Mouse (Mus musculus) forebrain, embryonic 15.5 days (tissue): Measurements from ENCODE around the gene Aldh3a1. TPM values are rescaled to one million over a fixed set of nuclear protein-coding genes. Genes with fewer than 3 reads are reported as not detected.

Source experiments
- ATAC-seq: fragments of 200-750 bp; cut with Nextera tagmentation; replicated peaks from 2 replicates; pipeline ENCODE4 v1.8.0; 2017; ENCODE audit warnings: mild to moderate bottlenecking, moderate TSS enrichment, moderate library complexity
- H3K27ac ChIP-seq: fragments of 300-500 bp; sonication (generic); replicated peaks from 2 replicates; pipeline ENCODE4 v1.5.1; 2015; ENCODE audit warnings: mild to moderate bottlenecking, inconsistent platforms
- H3K27me3 ChIP-seq: fragments of 300-500 bp; sonication (generic); 2 replicates; pipeline ENCODE4 v1.6.1; 2015; ENCODE audit warnings: inconsistent platforms
- H3K36me3 ChIP-seq: fragments of 300-500 bp; sonication (generic); 2 replicates; pipeline ENCODE4 v1.6.1; 2015; ENCODE audit warnings: mild to moderate bottlenecking, inconsistent platforms
- H3K4me1 ChIP-seq: fragments of 300-500 bp; sonication (generic); 2 replicates; pipeline ENCODE4 v1.6.1; 2015; ENCODE audit warnings: inconsistent platforms
- H3K4me2 ChIP-seq: fragments of 300-500 bp; sonication (generic); replicated peaks from 2 replicates; pipeline ENCODE4 v1.6.1; 2015; ENCODE audit warnings: mild to moderate bottlenecking, inconsistent platforms
- H3K4me3 ChIP-seq: fragments of 300-500 bp; sonication (generic); 2 replicates; pipeline ENCODE4 v1.5.1; 2015; ENCODE audit warnings: mild to moderate bottlenecking, inconsistent platforms
- H3K9ac ChIP-seq: fragments of 300-500 bp; sonication (generic); replicated peaks from 2 replicates; pipeline ENCODE4 v1.6.1; 2015; ENCODE audit warnings: mild to moderate bottlenecking, inconsistent platforms
- H3K9me3 ChIP-seq: fragments of 300-500 bp; sonication (generic); 2 replicates; pipeline ENCODE4 v1.6.1; 2016; ENCODE audit warnings: inconsistent platforms
- WGBS: fragments of 180-500 bp; shearing (Covaris S2); methylation state at CpG from one replicate; pipeline ENCODE4 v1.1.7; 2015; ENCODE audit warnings: mixed read lengths; 5-methylcytosine and 5-hydroxymethylcytosine counted together
- polyA plus RNA-seq: library from polyadenylated mRNA; unstranded; fragments of >200 nt; fragmentation: Nextera tagmentation; extraction: Ambion mirVana; gene quantifications from 2 replicates; pipeline ENCODE4 v1.2.1, GENCODE M21; 2015

Gene Aldh3a1
- polyA plus RNA-seq, 1 experiment from 2014 or later = 0.28 TPM

DNA sequence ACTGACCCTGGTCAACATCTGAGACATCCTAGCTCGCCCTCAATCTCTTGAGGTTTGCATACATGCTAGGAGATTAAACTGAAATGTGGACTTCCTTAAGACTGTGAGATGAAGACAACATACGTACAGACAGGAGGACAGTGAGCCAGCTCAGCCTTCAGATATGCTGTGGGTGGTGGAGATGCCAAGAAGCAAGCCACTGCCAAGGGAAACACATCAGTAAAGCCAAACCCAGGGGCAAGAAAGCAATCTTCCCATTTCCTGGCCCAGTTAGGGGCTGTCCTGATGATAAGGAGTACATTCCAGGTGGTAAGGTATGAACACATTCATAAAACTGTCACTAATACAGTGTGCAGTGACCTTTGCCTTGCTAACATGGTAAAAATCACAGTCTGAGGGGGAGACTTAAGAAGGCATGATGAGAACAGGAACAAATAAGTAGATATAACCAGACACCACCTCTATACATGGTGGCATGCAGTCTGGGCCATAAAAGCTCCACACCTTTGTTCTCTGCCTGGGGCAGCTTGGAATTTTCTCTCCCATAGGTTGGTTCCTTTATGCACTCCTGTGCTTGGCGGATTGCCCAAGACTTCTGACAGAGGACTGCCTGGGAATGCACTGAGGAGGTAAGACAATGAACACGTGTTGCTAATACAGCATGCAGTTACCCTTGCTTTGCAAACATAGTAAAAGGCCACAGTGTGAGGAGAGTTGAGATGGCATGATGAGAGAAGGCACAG lies 7.5 kb upstream of the Aldh3a1 start:
- Histone ChIP-seq H3K36me3 (no peaks in the 10 kb centered on the region), H3K27me3 (no peaks in the 10 kb centered on the region), H3K27ac (no peak overlapping the region), H3K4me1 (no peaks in the 10 kb centered on the region), H3K9ac (no peak overlapping the region), H3K4me3 (no peak overlapping the region), H3K9me3 (no peaks in the 10 kb centered on the region), H3K4me2 (no peak overlapping the region)
- WGBS = 51% methylated on average over 4 of the region's 4 CpGs
- ATAC-seq = no peak

DNA sequence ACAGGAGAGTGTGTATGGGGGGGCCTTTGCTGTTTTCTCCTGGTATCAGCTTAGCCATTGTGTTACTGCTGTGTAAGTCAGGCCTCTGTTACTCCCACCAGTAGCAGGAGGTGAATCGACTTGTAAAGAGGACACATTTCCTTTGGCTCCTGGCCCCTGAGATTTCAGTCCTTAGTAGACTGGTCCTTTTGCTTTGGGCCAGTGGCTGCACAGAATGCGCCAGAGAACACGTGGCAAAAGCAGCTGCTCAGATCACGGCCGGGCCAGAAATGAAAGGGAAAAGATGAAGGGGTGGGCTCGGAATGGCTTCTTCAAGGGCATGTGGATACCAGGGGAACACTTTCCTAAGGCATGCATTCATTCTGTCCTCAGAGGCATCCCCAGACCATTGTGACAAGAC lies 5.2 kb upstream of the Aldh3a1 start:
- H3K4me1 ChIP-seq = no peaks in the 10 kb centered on the region
- no peak for ATAC-seq
- no peak overlapping the region for H3K27ac ChIP-seq
- H3K4me3 ChIP-seq = no peak overlapping the region
- H3K4me2 ChIP-seq = no peak overlapping the region
- no peaks in the 10 kb centered on the region for H3K36me3 ChIP-seq
- H3K27me3 ChIP-seq = no peaks in the 10 kb centered on the region
- 66% methylated on average over 6 of the region's 6 CpGs for WGBS
- no peak overlapping the region for H3K9ac ChIP-seq
- H3K9me3 ChIP-seq = no peaks in the 10 kb centered on the region

DNA sequence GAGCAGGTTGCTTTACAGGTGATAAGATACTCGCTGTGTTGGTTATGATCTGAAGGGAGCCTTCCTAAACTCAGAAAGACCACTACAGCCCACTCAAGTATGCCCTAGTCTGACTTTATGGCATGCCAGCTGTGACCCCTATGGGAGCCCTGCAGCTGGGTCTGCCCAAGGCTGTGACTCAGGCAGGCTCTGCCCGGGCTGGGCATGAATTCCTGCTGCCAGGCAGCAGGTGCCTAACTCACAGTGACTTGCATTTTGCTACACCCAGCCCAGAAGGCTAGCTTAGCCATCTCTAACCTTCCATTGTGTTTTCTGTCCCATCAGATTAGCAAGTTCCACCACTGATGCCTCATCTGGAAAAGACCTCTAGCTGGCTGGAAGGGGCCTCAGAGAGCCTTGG lies 4.5 kb upstream of the Aldh3a1 start:
- no peak overlapping the region for H3K27ac ChIP-seq
- H3K36me3 ChIP-seq = no peaks in the 10 kb centered on the region
- H3K4me2 ChIP-seq = no peak overlapping the region
- H3K9ac ChIP-seq = no peak overlapping the region
- no peaks in the 10 kb centered on the region for H3K4me1 ChIP-seq
- no peak for ATAC-seq
- no peaks in the 10 kb centered on the region for H3K9me3 ChIP-seq
- H3K4me3 ChIP-seq = no peak overlapping the region
- no peaks in the 10 kb centered on the region for H3K27me3 ChIP-seq
- WGBS = 84% methylated on average over 2 of the region's 2 CpGs

DNA sequence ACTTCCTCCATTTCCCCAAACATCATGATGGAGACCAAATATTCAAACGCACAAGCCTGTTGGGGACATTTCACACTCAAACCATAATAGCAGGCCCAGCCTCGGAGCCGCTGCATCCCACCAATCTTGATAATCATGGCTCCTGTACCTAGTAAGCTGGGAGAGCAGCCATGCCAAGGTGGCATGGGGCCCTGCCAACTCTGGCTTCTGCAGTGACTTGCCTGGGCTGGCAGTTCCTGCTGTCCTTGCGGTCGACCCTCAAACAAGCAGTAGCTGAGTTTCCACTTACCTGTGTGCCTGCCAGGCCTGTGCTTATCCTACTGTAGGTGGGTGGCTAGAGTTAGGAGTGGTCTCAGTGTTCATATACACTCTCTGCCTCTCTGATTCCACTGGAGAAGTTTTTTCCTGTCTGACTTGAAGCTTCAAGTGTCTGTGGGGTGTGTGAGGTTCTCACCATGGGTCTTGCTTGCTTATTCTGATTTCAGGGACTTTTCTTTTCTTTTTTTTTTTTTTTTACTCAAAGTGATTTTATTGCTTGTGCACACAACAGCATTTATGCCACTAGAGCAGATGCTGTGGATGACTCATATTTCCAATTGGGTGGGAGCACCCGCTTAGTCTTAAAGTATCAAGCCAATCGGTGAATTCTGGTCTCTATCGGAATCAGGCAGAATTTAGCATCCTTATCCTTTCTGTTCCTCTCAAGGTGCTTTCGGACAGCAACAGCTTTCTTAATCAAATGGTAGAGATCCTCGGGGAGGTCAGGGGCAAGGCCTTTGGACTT lies 2.0 kb upstream of the Aldh3a1 start:
- 95% methylated on average over 10 of the region's 10 CpGs for WGBS
- H3K9me3 ChIP-seq = no peaks in the 10 kb centered on the region
- H3K4me3 ChIP-seq = no peak overlapping the region
- H3K36me3 ChIP-seq = no peaks in the 10 kb centered on the region
- no peaks in the 10 kb centered on the region for H3K27me3 ChIP-seq
- H3K27ac ChIP-seq = no peak overlapping the region
- H3K9ac ChIP-seq = no peak overlapping the region
- no peaks in the 10 kb centered on the region for H3K4me1 ChIP-seq
- no peak for ATAC-seq
- H3K4me2 ChIP-seq = no peak overlapping the region

DNA sequence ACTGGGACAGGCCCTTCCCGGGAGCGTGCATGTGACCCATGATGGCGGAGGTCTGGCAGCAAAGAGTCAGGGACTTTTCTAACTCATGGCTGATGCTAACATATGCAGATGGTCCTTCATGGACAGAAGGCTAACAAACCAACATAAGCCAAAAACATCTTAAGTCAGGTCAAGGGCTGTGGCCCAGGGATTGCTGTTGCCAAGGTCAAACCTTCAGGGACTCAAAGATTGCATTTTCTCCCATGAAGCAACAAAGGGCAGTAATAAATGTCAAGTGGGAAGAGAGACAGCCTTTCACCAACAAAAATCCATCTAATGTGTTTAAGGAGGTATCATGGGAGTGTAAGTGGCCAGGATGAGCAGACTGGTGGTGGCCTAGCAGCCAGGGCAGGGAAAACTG lies 1.2 kb upstream of the Aldh3a1 start:
- H3K27me3 ChIP-seq = no peaks in the 10 kb centered on the region
- no peak for ATAC-seq

DNA sequence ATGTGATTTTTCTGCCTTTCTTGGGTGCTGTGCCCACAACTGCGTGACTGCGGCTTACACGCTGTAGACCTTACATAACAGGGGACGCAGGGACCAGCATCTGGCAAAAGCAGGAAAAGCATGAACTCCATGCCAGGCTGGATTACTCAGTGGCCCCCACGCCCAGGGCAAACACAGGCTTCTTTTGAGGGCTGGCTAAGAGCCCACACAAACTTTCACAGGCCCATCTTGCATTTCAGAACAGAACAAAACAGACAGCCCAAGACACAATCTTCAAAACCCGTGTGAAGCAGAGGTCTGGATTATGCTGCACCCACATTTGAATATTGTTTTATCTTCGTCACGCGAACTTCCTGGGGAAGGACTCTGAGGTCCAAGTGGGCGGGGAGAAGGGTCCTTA lies 979 bp downstream of the Aldh3a1 start:
- Histone ChIP-seq H3K9me3 (no peaks in the 10 kb centered on the region), H3K36me3 (no peaks in the 10 kb centered on the region), H3K4me1 (no peaks in the 10 kb centered on the region), H3K27ac (no peak overlapping the region), H3K27me3 (no peaks in the 10 kb centered on the region), H3K4me3 (no peak overlapping the region), H3K4me2 (no peak overlapping the region), H3K9ac (no peak overlapping the region)
- WGBS = 79% methylated on average over 10 of the region's 10 CpGs
- no peak for ATAC-seq

More for the DNA sequence above, 1.2 kb upstream of the Aldh3a1 start:
- Histone ChIP-seq H3K36me3 (no peaks in the 10 kb centered on the region), H3K9me3 (no peaks in the 10 kb centered on the region), H3K27ac (no peak overlapping the region), H3K4me2 (no peak overlapping the region), H3K4me3 (no peak overlapping the region), H3K9ac (no peak overlapping the region), H3K4me1 (no peaks in the 10 kb centered on the region)
- 99% methylated on average over 3 of the region's 3 CpGs for WGBS

DNA sequence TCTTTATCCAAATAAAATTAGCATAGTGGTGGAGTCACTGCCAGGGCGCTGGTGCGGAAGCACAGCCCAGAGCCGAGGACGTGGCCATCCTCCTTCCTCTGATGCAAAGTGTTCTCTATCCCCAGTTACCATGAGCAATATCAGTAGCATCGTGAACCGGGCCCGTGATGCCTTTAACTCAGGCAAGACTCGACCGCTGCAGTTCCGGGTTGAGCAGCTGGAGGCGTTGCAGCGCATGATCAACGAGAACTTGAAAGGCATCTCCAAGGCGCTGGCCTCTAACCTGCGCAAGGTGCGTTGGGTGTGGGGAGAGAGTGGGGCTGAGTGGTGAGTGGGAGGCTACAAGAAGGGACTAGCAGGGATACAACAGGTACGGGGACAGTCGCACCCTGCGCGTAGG lies 4.8 kb downstream of the Aldh3a1 start:
- Histone ChIP-seq H3K4me1 (no peaks in the 10 kb centered on the region), H3K27me3 (no peaks in the 10 kb centered on the region), H3K27ac (no peak overlapping the region), H3K36me3 (no peaks in the 10 kb centered on the region), H3K4me3 (no peak overlapping the region), H3K9ac (no peak overlapping the region), H3K4me2 (no peak overlapping the region), H3K9me3 (no peaks in the 10 kb centered on the region)
- WGBS = 33% methylated on average over 20 of the region's 20 CpGs
- ATAC-seq = no peak

DNA sequence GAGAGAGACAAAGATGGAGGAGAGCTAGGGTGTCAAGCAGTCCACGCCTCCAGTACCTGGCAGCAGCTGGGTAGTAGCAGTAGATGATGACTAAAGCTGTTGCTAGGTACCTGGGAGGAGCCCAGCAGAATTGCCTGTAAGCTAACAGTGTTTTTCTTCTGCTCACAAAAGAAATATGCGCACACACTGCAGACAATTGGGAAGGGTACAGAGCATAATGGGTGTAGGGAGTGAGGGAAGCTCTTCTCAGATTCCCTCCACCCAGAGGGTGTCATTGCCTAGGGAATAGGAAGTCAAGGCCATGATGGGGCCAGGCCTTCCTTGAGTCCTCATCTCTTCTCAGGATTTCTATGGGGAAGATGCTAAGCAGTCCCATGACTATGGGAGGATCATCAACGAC lies 8.6 kb downstream of the Aldh3a1 start:
- no peak overlapping the region for H3K4me3 ChIP-seq
- no peaks in the 10 kb centered on the region for H3K4me1 ChIP-seq
- H3K36me3 ChIP-seq = no peaks in the 10 kb centered on the region
- H3K27me3 ChIP-seq = no peaks in the 10 kb centered on the region
- no peak for ATAC-seq
- 92% methylated on average over 3 of the region's 3 CpGs for WGBS
- H3K9me3 ChIP-seq = no peaks in the 10 kb centered on the region
- H3K27ac ChIP-seq = no peak overlapping the region
- no peak overlapping the region for H3K4me2 ChIP-seq
- no peak overlapping the region for H3K9ac ChIP-seq

DNA sequence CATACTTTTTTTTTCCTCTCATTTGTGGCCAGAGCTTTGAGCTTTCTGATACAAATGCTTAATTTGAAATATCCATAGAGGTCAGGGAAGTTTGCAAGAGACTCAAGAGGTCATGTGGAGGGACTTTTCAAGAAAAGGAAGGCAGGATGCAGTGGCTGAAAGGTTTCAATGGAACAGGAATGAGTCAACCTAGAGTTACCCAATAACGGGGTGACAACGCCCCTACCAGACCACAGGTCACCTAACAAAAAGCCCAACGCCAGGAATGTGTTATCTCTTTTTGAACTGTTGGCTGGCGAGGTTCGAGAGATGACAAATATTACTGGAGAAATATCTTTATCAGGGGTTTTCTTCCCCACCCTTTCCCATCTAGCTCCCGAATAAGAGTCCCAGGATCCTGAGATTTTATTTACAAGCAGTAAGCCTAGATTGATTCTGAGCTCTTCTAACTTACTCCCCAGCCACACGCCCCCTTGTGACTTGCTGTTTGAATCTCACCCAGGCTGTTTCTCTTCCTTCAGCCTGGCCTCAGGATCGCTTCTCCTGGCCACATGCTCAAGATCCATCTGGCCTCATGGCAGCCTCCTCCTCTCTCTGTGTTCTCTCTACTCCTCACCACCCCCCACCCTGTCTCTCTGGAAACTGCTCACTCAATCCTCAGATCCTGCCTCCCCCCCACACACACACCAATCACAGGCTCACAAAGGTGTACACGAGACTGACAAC lies 13.0 kb downstream of the Aldh3a1 start:
- 75% methylated on average over 9 of the region's 9 CpGs for WGBS
- H3K27me3 ChIP-seq = no peaks in the 10 kb centered on the region
- no peak overlapping the region for H3K9ac ChIP-seq
- no peaks in the 10 kb centered on the region for H3K4me1 ChIP-seq
- ATAC-seq = no peak
- H3K36me3 ChIP-seq = no peaks in the 10 kb centered on the region
- no peaks in the 10 kb centered on the region for H3K9me3 ChIP-seq
- no peak overlapping the region for H3K27ac ChIP-seq
- H3K4me3 ChIP-seq = no peak overlapping the region
- no peak overlapping the region for H3K4me2 ChIP-seq

DNA sequence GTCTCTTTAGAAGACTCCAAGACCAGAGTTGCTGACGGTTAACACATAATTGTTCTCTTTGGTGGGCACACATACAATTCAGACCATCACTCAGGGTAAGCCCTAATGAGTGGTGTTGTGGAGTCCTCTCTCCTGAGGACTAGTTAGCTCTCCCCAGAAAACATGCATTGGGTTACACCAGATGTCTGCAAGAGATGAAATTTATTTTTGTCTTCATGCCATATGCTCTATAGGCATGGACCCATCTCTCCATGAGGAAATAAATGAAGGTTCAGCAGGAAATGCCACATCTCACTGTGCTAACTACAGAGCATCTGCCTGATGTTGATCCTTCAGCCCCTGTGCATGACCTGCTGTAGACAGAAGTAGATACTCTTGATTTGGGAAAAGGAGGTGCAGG lies 14.7 kb downstream of the Aldh3a1 start:
- 72% methylated on average over 1 of the region's 1 CpGs for WGBS
- Histone ChIP-seq H3K36me3 (no peaks in the 10 kb centered on the region), H3K4me2 (no peak overlapping the region), H3K4me3 (no peak overlapping the region), H3K9ac (no peak overlapping the region), H3K27me3 (no peaks in the 10 kb centered on the region), H3K27ac (no peak overlapping the region), H3K9me3 (no peaks in the 10 kb centered on the region), H3K4me1 (peaks cover 6% of the 10 kb centered on the region)
- no peak for ATAC-seq

DNA sequence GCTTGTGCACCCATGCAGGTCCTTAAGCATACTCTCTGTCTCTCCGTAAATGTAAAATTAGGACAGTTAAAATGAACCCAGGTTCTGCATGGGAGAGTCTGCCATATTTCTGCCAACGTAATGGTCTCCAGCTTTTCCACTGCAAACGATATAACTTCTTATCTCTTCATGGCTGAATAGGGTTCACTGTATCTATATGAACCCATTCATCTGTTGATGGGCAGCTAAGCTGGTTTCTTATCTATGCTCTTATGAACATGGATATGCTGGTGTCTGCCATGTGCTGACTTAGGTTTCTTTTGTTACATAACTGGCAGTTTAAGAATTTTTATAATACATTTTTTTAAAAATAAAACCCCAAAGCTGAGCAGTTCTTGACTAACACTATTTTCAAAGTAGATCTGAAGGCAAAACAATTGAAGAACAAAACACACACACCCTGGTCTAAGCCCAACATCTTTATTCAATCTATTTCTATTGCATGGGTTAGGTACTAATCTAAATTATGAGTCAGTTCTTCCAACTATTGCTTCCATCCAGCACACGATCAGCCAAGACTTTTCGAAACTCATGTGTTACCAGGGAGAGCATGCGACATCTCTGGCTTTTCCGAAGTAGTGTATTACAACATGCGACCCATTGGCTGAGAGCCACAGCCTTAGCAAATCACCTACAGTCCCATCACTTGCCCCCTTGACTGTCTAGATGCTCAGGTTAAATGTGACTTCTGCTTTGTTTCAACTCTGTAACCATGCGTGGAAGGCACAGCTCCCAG lies 15.8 kb downstream of the Aldh3a1 start:
- no peaks in the 10 kb centered on the region for H3K36me3 ChIP-seq
- no peak overlapping the region for H3K4me2 ChIP-seq
- H3K4me3 ChIP-seq = no peak overlapping the region
- no peaks in the 10 kb centered on the region for H3K9me3 ChIP-seq
- H3K27me3 ChIP-seq = no peaks in the 10 kb centered on the region
- peaks cover 6% of the 10 kb centered on the region for H3K4me1 ChIP-seq
- 86% methylated on average over 9 of the region's 9 CpGs for WGBS
- ATAC-seq = no peak
- no peak overlapping the region for H3K9ac ChIP-seq
- no peak overlapping the region for H3K27ac ChIP-seq
